Mouse (Mus musculus): ENCODE measurements at regions not wholly inside any gene's neighbourhood (a gene's known extent, or its start where the extent isn't known, plus 50 kb on each side); places are given as distances from the start of the nearest gene placed in this dataset.

DNA sequence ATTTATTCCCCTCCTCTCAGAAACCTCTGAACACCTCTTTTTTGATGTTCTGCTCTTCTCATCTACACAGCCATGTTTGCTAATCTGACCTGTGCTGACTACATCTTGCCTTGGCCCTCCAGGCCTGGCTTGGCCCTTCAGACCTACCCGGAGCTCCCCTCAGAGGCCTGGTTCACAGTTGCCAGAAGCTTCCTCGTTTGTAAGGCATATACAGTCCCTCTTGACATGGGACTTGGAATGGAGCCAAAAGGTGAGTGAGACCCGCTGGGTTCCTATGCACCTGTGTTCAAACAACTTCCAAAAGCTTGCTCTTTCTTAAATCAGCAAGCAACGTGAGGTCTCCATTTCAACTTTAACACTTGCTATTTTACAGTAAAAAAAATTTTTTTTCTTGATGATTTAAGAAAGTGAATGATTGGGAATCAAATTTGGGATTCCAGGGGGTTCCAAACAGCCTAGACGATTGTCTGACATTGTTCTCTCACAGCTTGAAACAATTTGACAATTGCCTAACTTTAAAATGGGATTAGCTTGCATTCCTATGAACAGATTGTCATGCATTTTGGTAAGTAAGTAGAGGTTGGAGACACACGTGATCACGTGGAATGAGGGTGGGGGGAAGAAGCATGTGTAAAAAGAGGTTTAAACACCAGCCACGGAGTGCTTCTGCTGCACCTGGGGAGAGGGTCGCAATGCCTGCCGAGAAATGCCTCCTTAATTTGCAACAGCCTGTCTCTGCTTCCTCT lies 631.9 kb downstream of the Rnf144a start:
- H3K27ac ChIP-seq (ENCODE audit: insufficient read depth, low read depth), result no peak overlapping the region
- no peak overlapping the region for H3K4me3 ChIP-seq (replicated peaks in 1 of 3; ENCODE audit: low read depth in 2 of 3, low read length in 2 of 3, poor library complexity in 1 of 3)
- H3K27me3 ChIP-seq (replicated peaks), result no peaks in the 10 kb centered on the region
- in situ Hi-C loops (cut with MboI; ENCODE audit: low pct_ligation_motif_present, low pct_unique_long_range_greater_than_20kb, low sequenced_read_pairs) (no loop called here), dilution Hi-C loops (cut with MboI; ENCODE audit: extremely low pct_ligation_motif_present, extremely low pct_unique_long_range_greater_than_20kb, low sequenced_read_pairs) (no loop called here)
- no peaks in the 10 kb centered on the region for H3K36me3 ChIP-seq (replicated peaks in 1 of 2; ENCODE audit: control insufficient read depth in 1 of 2, insufficient read depth in 1 of 2, low read length in 1 of 2)
- H3K9ac ChIP-seq (ENCODE audit: insufficient read depth, low read depth), result no peak overlapping the region
- H3K79me2 ChIP-seq (replicated peaks; ENCODE audit: control insufficient read depth, extremely low read depth, insufficient read depth, poor library complexity, severe bottlenecking), result no peaks in the 10 kb centered on the region
- H3K4me2 ChIP-seq (ENCODE audit: insufficient read depth, low read depth, poor library complexity, severe bottlenecking), result no peak overlapping the region
- no peak for TF ChIP-seq EP300 (IDR thresholded peaks at IDR 0.05; ENCODE audit: low read length)
- TF ChIP-seq ZNF384 (IDR thresholded peaks at IDR 0.05; ENCODE audit: low read depth, low read length), result no peak
- TF ChIP-seq NELFE (IDR thresholded peaks at IDR 0.05; ENCODE audit: low read depth, low read length), result no peak
- TF ChIP-seq KAT2A (IDR thresholded peaks at IDR 0.05; ENCODE audit: insufficient replicate concordance, low read length), result no peak
- TF ChIP-seq ZKSCAN1 (IDR thresholded peaks at IDR 0.05; ENCODE audit: borderline replicate concordance, low read depth, low read length), result no peak
- no peak for TF ChIP-seq POLR2A (IDR thresholded peaks at IDR 0.05; ENCODE audit: low read depth, low read length)
- TF ChIP-seq CTCF (conservative IDR thresholded peaks at IDR 0.05 in 1 of 2, IDR thresholded peaks at IDR 0.05 in 1 of 2; ENCODE audit: low read depth in 2 of 2, low read length in 2 of 2), result no peak
- TF ChIP-seq USF1 (IDR thresholded peaks at IDR 0.05; ENCODE audit: low read depth, low read length), result no peak
- no peak for TF ChIP-seq TBP (conservative IDR thresholded peaks at IDR 0.05; ENCODE audit: low read depth, low read length)
- no peak for TF ChIP-seq HCFC1 (IDR thresholded peaks at IDR 0.05; ENCODE audit: low read depth, low read length)
- no peak for TF ChIP-seq PAX5 (IDR thresholded peaks at IDR 0.05; ENCODE audit: low read length)
- TF ChIP-seq IRF4 (IDR thresholded peaks at IDR 0.05; ENCODE audit: low read depth, low read length), result no peak
- TF ChIP-seq ZMIZ1 (IDR thresholded peaks at IDR 0.05; ENCODE audit: low read depth, low read length), result no peak
- H3K4me1 ChIP-seq (ENCODE audit: control insufficient read depth in 1 of 2, insufficient read depth in 2 of 2), result peaks cover 0 to 4% of the 10 kb centered on the region in 2 experiments; a peak in 1 of 4 replicates
- no peak for DNase-seq (ENCODE audit: extremely low read depth)
- H3K9me3 ChIP-seq (replicated peaks; ENCODE audit: low read length), result no peaks in the 10 kb centered on the region

DNA sequence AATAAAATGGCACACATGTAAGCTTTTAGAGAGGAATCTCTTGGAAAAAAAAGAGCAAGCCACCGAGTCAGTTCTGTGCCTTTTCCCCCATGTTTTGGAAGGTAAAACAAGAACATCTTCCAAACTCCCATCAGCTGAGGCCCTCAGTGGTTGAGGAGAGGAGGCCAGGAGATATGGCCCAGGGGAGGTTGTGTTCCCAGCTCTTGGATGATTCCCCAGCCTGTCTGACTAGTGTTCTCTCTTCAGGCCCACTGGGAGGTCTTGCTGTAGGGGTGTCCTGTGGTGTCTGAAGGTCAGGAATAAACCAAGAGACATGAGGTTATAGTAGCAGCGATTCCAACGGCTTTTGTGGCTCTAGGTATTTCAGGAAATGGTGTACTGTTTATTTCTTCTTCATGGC lies 643.2 kb downstream of the Rnf144a start:
- in situ Hi-C loops (cut with MboI; ENCODE audit: low pct_ligation_motif_present, low pct_unique_long_range_greater_than_20kb, low sequenced_read_pairs) (no loop called here), dilution Hi-C loops (cut with MboI; ENCODE audit: extremely low pct_ligation_motif_present, extremely low pct_unique_long_range_greater_than_20kb, low sequenced_read_pairs) (no loop called here)
- Histone ChIP-seq H3K4me1 (ENCODE audit: control insufficient read depth in 1 of 2, insufficient read depth in 2 of 2) (no peaks in the 10 kb centered on the region), H3K9ac (ENCODE audit: insufficient read depth, low read depth) (no peak overlapping the region), H3K9me3 (replicated peaks; ENCODE audit: low read length) (no peaks in the 10 kb centered on the region), H3K27me3 (replicated peaks) (no peaks in the 10 kb centered on the region), H3K4me2 (ENCODE audit: insufficient read depth, low read depth, poor library complexity, severe bottlenecking) (no peak overlapping the region), H3K27ac (ENCODE audit: insufficient read depth, low read depth) (no peak overlapping the region), H3K4me3 (replicated peaks in 1 of 3; ENCODE audit: low read depth in 2 of 3, low read length in 2 of 3, poor library complexity in 1 of 3) (no peak overlapping the region), H3K36me3 (replicated peaks in 1 of 2; ENCODE audit: control insufficient read depth in 1 of 2, insufficient read depth in 1 of 2, low read length in 1 of 2) (no peaks in the 10 kb centered on the region), H3K79me2 (replicated peaks; ENCODE audit: control insufficient read depth, extremely low read depth, insufficient read depth, poor library complexity, severe bottlenecking) (no peaks in the 10 kb centered on the region)
- TF ChIP-seq POLR2A (IDR thresholded peaks at IDR 0.05; ENCODE audit: low read depth, low read length) (no peak), USF2 (conservative IDR thresholded peaks at IDR 0.05; ENCODE audit: low read depth, low read length) (no peak), SIN3A (IDR thresholded peaks at IDR 0.05; ENCODE audit: low read length) (no peak), ZKSCAN1 (IDR thresholded peaks at IDR 0.05; ENCODE audit: borderline replicate concordance, low read depth, low read length) (no peak), MAX (IDR thresholded peaks at IDR 0.05; ENCODE audit: low read length) (no peak), ELF1 (IDR thresholded peaks at IDR 0.05; ENCODE audit: low read depth, low read length) (no peak), TBP (conservative IDR thresholded peaks at IDR 0.05; ENCODE audit: low read depth, low read length) (no peak), EP300 (IDR thresholded peaks at IDR 0.05; ENCODE audit: low read length) (no peak), BHLHE40 (IDR thresholded peaks at IDR 0.05; ENCODE audit: low read depth, low read length) (no peak), CHD1 (IDR thresholded peaks at IDR 0.05; ENCODE audit: low read depth, low read length) (no peak), TCF12 (IDR thresholded peaks at IDR 0.05; ENCODE audit: low read depth, low read length) (no peak), ETS1 (conservative IDR thresholded peaks at IDR 0.05; ENCODE audit: low read depth, low read length) (no peak), NRF1 (IDR thresholded peaks at IDR 0.05; ENCODE audit: low read depth, low read length) (no peak), RCOR1 (conservative IDR thresholded peaks at IDR 0.05; ENCODE audit: low read depth, low read length) (no peak), MAZ (IDR thresholded peaks at IDR 0.05; ENCODE audit: low read depth, low read length) (no peak), UBTF (IDR thresholded peaks at IDR 0.05; ENCODE audit: low read depth, low read length) (no peak), MAFK (IDR thresholded peaks at IDR 0.05; ENCODE audit: insufficient replicate concordance, low read length) (no peak), MEF2A (IDR thresholded peaks at IDR 0.05; ENCODE audit: borderline replicate concordance, low read depth, low read length) (no peak), HCFC1 (IDR thresholded peaks at IDR 0.05; ENCODE audit: low read depth, low read length) (no peak)
- no peak for DNase-seq (ENCODE audit: extremely low read depth)
